Mouse (Mus musculus) CD4-positive naive resting alpha-beta T cell, adult 57 days (primary cell): Measurements from ENCODE around the gene Gm28374. TPM values are rescaled to one million over a fixed set of nuclear protein-coding genes. Genes with fewer than 3 reads are reported as not detected.

Experiments
- total RNA-seq: library from RNA; stranded (reverse); gene quantifications from one replicate; pipeline ENCODE4 v1.2.4, GENCODE M21; 2023

Gm28374 gene
- 1.7 TPM for total RNA-seq

DNA sequence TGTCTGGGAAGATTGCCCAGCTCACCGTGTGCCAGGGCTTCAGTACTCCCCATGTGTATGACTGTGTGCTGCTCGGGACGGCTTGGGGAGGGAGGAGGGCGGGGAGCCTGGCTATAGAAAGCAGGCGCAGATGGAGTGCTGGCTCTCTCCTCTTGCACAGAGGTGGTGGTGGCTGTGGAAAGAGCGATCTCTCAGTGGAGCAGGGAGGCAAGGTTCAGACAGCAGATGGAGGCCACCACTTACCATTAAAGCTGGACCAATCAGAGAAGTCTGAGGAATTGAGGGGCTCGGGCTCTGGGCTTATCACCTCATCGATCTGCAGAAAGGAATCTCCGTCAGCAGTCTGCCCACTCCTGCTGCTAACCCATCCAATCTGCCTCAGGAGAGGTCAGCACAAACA, at the start of gene Gm28374:
Gene Gm28374 (minus strand): TSS at position 101 of the 400 bp plus-strand sequence.

DNA sequence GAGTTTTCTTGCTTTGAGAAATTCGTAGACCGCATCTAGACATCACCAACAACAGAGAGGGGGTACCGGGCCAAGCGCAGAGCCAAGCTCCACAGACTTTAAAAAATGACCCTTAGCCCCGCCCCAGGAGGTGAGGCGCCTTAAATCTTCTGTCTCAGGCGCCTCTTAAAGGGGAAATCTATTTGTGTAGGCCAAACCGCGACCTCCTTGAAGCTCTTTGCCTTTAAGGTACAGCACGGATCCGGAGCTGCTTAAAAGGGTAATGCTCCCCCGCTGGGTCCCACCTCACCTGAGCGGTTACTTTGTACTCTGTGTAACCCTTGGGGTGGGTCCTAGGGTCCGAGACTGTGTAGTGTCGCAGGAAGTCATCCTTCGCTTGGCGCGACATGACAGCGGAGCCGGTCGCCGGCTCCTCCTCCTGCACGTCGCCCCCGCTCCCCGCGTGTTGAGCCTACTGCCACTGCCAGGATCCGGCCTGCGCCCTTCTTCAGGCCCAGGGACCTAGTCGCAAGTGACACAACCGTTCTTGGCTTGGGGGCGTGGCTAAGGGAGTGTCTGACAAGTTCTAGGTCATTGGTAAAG, 45.8 kb upstream of the Gm28374 start, which contains the start of gene Snx15:
Gene Snx15 (minus strand): TSS at position 545 of the 582 bp plus-strand sequence.

GRCm38 (mm10) chr19:6117986-6118676, 36.1 kb upstream of the Gm28374 start, which contains the start of gene Sac3d1:
Sac3d1 (minus strand) TSS chr19:6118650.

GRCm38 (mm10) chr19:6105586-6105985, 23.5 kb upstream of the Gm28374 start, which contains the start of gene Naaladl1:
Naaladl1 (plus strand) TSS chr19:6105782.

GRCm38 (mm10) chr19:6094119-6094518, 12.1 kb upstream of the Gm28374 start, which contains the start of gene AC131692.1:
AC131692.1 (plus strand) TSS chr19:6094419.

GRCm38 (mm10) chr19:6084478-6085248, 2.6 kb upstream of the Gm28374 start, which contains the start of the genes Zfpl1 and Cdca5:
Zfpl1 (minus strand) TSS chr19:6084956.
Cdca5 (plus strand) TSS chr19:6084983.

DNA sequence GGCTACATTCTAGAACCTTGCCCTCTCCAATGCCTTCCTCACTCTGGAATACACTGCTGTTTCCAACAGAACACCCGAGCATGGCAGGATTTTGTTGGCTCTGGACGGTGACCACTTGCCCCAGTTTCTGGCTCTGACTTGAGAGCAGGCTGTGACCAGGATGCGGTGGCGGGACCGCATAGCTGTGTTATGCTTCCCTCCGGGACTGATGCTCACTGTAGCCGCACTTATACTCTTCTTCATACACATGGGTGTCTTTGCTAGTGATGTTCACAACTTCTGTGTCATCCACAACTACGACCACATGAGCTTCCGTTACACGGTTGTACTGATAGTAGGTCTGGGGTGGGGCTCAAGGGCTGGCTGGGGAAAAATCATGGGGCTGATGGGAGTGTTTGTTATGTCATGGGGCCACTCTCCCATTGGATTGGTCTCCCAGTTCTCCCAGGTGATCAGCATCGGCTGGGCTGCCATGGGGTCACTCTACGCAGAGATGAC, 2.0 kb downstream of the Gm28374 start, which contains the start of gene Tmem262:
Gene Tmem262 (plus strand): TSS at position 51 of the 498 bp plus-strand sequence.

DNA sequence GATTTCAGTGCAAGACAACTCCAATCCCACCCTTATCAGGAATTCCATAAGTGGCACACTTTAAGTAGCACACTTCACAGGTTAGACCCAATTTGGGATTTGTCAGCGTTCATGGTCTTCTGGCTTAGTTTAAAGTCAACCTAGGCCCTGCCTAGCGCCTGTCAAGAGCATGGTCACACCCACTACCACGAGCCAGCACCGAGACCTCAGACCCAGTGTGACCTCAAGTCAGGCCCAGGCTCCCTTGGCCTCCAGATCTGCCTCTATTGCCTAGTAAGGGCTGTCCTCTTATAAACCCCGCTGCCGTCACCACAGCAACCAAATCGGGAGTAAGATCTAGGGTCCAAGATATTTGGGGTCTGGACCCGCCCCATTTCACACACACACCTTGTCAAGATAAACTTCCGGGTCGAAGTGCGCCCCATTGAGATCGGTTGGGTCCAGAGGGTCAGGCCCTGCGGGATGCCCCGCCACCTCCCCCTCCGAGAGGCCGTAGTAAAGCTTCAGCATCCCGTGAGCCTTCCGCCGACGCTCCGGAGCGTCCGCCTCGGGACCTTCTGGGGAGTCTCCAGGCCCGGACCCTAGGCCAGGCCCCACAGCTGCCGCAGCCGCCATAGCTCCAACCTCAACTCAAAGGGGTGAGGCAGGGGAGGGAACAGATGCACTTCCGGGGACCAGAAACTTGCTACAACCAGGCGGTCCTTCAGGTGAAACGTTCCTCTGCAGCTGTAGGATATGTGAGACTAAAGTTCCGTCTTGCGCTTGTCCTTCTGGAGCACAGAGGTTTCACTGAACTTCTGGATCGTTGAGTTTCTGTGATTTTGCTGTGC, 5.3 kb downstream of the Gm28374 start, which contains the start of gene Vps51:
Gene Vps51 (minus strand): TSS at position 668 of the 830 bp plus-strand sequence.

DNA sequence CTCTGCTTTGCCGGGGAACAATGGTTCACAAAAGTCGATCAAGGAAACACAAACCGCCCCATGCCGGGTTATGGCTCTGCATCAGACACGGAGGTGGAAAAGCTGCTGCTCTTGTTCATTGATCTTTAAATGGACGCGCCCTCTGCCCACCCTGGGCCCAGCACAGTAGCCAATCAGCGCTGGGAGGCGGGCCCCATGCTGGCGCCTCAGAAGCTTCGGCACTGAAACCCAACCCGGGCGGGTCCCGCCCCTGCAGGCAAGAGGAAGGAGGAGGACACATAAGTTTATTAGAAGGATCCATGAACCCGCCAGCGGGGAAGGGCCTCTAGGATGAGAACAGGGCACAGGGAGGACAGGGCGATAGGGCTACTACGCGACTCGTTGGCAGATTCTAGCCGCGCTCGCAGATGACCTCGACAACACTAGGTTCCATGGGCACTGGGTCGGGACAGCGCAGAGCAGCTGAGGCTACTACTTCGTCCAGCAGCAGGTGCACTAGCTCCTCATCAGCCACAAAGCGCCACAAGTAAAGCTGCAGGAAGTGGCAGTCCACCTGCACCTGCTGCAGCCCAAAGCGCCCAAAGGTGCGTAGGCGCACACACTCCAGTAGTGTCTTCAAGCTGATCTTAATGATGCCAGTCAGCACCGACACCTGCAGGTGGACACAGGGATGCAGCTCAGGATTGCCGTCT, 14.2 kb downstream of the Gm28374 start, which contains the start of gene Tm7sf2:
Gene Tm7sf2 (minus strand): TSS at position 650 of the 692 bp plus-strand sequence.

DNA sequence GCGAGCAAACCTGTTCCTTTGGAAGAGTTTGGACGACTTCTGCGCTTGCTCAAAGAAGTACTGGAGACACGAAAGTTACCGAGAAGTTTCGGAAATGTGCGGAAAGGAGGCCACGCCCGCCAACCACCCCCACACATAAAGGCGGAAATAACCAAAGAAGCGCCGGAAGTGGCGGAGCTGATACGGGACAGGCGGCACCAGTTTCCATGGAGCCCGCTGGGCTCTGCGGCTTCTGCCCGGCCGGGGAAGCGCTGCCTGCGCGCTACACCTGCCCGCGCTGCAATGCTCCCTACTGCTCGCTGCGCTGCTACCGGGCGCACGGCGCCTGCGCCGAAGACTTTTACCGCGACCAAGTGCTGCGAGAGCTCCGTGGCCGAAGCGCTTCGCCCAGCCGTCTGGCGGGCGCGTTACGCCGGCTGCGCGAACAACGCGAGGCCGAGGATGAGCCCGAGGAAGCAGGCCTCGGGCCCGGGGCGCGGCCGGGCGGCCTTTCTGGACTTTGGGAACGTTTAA, 21.0 kb downstream of the Gm28374 start, which contains the start of gene Znhit2:
Gene Znhit2 (plus strand): TSS at position 172 of the 513 bp plus-strand sequence.

GRCm38 (mm10) chr19:6057313-6058096, 24.6 kb downstream of the Gm28374 start, which contains the start of the genes Mrpl49 and Fau:
Mrpl49 (minus strand) TSS chr19:6057785.
Fau (plus strand) TSS chr19:6057844.

GRCm38 (mm10) chr19:6046294-6047153, 35.5 kb downstream of the Gm28374 start, which contains the start of gene Syvn1:
Syvn1 (plus strand) TSS chr19:6046576.

Other genes with a start within 250 kb of the Gm28374 start
- gene Frmd8, start 207.0 kb downstream of the Gm28374 start, total RNA-seq = 161 TPM
- gene Slc25a45, start 204.4 kb downstream of the Gm28374 start, total RNA-seq = 29.7 TPM
- gene Tigd3, start 188.1 kb downstream of the Gm28374 start, total RNA-seq = 2.4 TPM
- 153 TPM for gene Dpf2, start 169.2 kb downstream of the Gm28374 start, total RNA-seq
- gene Cdc42ep2, start 157.4 kb downstream of the Gm28374 start, total RNA-seq = 0.38 TPM
- 60.3 TPM for gene Pola2, start 118.1 kb downstream of the Gm28374 start, total RNA-seq
- not detected for gene Slc22a20, start 96.1 kb downstream of the Gm28374 start, total RNA-seq
- gene Capn1, start 66.4 kb downstream of the Gm28374 start, total RNA-seq = 129 TPM
- 56.5 TPM for gene Syvn1, start 35.7 kb downstream of the Gm28374 start, total RNA-seq
- gene Mrpl49, start 24.5 kb downstream of the Gm28374 start, total RNA-seq = 21.1 TPM
- 3,183 TPM for gene Fau, start 24.4 kb downstream of the Gm28374 start, total RNA-seq
- gene Znhit2, start 21.1 kb downstream of the Gm28374 start, total RNA-seq = 15.9 TPM
- 18.6 TPM for gene Tm7sf2, start 13.9 kb downstream of the Gm28374 start, total RNA-seq
- 112 TPM for gene Vps51, start 5.0 kb downstream of the Gm28374 start, total RNA-seq
- not detected for gene Tmem262, start 2.2 kb downstream of the Gm28374 start, total RNA-seq
- gene Zfpl1, start 2.7 kb upstream of the Gm28374 start, total RNA-seq = 62.2 TPM
- 0.95 TPM for gene Cdca5, start 2.7 kb upstream of the Gm28374 start, total RNA-seq
- gene AC131692.1, start 12.2 kb upstream of the Gm28374 start, total RNA-seq = not detected
- not detected for gene Naaladl1, start 23.5 kb upstream of the Gm28374 start, total RNA-seq
- gene Sac3d1, start 36.4 kb upstream of the Gm28374 start, total RNA-seq = 13.2 TPM
- 33.3 TPM for gene Snx15, start 46.0 kb upstream of the Gm28374 start, total RNA-seq
- not detected for gene Batf2, start 58.7 kb upstream of the Gm28374 start, total RNA-seq
- 26.4 TPM for gene Arl2, start 59.3 kb upstream of the Gm28374 start, total RNA-seq
- not detected for gene Majin, start 102.1 kb upstream of the Gm28374 start, total RNA-seq
- gene Gpha2, start 144.1 kb upstream of the Gm28374 start, total RNA-seq = not detected
- 26.0 TPM for gene Ppp2r5b, start 153.6 kb upstream of the Gm28374 start, total RNA-seq
- gene Atg2a, start 159.4 kb upstream of the Gm28374 start, total RNA-seq = 188 TPM
- 24.4 TPM for gene Ehd1, start 194.5 kb upstream of the Gm28374 start, total RNA-seq
- gene Cdc42bpg, start 224.2 kb upstream of the Gm28374 start, total RNA-seq = 8.2 TPM